Mouse (Mus musculus) hindbrain, postnatal 0 days (tissue): Measurements from ENCODE around the gene Sgo2b. TPM values are rescaled to one million over a fixed set of nuclear protein-coding genes. Genes with fewer than 3 reads are reported as not detected.
"Not testable (repeated sequence)": the region's sequence is repeated elsewhere in the genome, so short reads cannot be mapped to it uniquely, and the experiment has no call there.

Experiments
- ATAC-seq: fragments of 200-750 bp; cut with Nextera tagmentation; 2 replicates; pipeline ENCODE4 v1.8.0; 2017; ENCODE audit warnings: mild to moderate bottlenecking, moderate TSS enrichment, moderate library complexity
- DNase-seq: peaks from one replicate; pipeline ENCODE4 v3.0.0-alpha.2; 2015; ENCODE audit warnings: low spot score
- H3K27ac ChIP-seq: fragments of 300-500 bp; sonication (generic); 2 replicates; pipeline ENCODE4 v1.5.1; 2014; ENCODE audit warnings: mild to moderate bottlenecking
- H3K27me3 ChIP-seq: fragments of 300-500 bp; sonication (generic); 2 replicates; pipeline ENCODE4 v1.6.1; 2014; ENCODE audit warnings: low read length, mixed read lengths; ENCODE audit not compliant: insufficient read depth
- H3K36me3 ChIP-seq: fragments of 300-500 bp; sonication (generic); 2 replicates; pipeline ENCODE4 v1.6.1; 2014; ENCODE audit warnings: low read length, mixed read lengths; ENCODE audit not compliant: insufficient read depth
- H3K4me1 ChIP-seq: fragments of 300-500 bp; sonication (generic); 2 replicates; pipeline ENCODE4 v1.6.1; 2014; ENCODE audit warnings: antibody characterized with exemption, low read length, mixed read lengths; ENCODE audit not compliant: insufficient read depth
- H3K4me2 ChIP-seq: fragments of 300-500 bp; sonication (generic); 2 replicates; pipeline ENCODE4 v1.6.1; 2014; ENCODE audit warnings: low read depth, mild to moderate bottlenecking, low read length, moderate library complexity, mixed read lengths
- H3K4me3 ChIP-seq: fragments of 300-500 bp; sonication (generic); 2 replicates; pipeline ENCODE4 v1.5.1; 2014; ENCODE audit warnings: low read length
- H3K9ac ChIP-seq: fragments of 300-500 bp; sonication (generic); replicated peaks from 2 replicates; pipeline ENCODE4 v1.6.1; 2014; ENCODE audit warnings: mild to moderate bottlenecking, low read length, moderate library complexity, mixed read lengths
- H3K9me3 ChIP-seq: fragments of 300-500 bp; sonication (generic); 2 replicates; pipeline ENCODE4 v1.6.1; 2016; ENCODE audit warnings: low read length, mixed read lengths
- CTCF ChIP-seq: IDR thresholded peaks from 2 replicates; pipeline ENCODE4 v1.5.1; 2016; ENCODE audit warnings: antibody characterized with exemption, control low read depth, low read depth
- WGBS: fragments of 180-500 bp; shearing (Covaris S2); extraction: QIAGEN DNeasy Blood & Tissue Kit; methylation state at CpG from one replicate; pipeline ENCODE4 v1.1.7; 2014; 5-methylcytosine and 5-hydroxymethylcytosine counted together
- polyA plus RNA-seq: library from polyadenylated mRNA; unstranded; fragments of >200 nt; fragmentation: Nextera tagmentation; extraction: Ambion mirVana; gene quantifications from 2 replicates; pipeline ENCODE4 v1.2.1, GENCODE M21; 2015
- total RNA-seq: library from RNA; depleted of rRNA; stranded (reverse); fragments of >200 nt; gene quantifications from 2 replicates; pipeline ENCODE4 v1.2.3, GENCODE M21; 2014; rRNA removed

Sgo2b gene
- total RNA-seq (0.05 TPM in 1 of 2 replicates, not detected in the other), polyA plus RNA-seq (0.08 TPM in 2 replicates)

DNA sequence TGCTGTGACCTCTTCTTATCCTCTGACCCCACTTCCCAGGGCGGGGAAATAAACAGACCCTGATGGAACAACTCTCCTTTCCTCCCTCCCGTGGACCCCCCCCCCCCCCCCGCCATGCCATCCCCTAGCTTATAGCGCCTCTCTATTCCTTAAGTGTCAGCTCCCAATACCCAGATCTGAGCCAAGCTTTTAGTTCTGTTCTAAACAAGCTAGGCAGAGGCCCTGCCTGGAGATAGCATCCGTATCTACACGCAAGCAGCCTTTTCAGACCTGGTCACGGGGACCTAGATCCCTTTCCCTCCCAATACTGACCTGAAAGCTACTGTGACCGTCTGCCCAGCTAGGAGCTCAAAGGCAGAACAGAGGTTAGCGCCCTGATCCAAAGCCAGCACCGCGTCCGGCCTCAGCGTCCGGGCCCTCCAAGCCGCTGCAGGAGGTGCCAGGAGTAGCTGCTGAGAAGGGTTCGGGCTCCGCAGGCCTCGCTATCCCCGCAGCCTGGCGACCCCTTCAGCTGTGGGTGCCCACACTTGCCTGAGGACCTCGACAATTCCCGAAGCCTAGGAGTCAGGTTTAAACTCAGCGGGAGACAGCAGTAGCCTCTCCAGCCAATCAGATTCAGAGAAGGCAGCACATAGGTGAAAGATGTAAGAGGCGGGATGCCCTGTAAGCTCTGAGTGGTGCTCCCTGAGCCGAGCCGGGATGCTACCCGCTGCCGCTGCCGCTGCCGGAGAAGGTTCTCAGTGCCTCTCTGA is at the start of gene Sgo2b:
TSS of gene Sgo2b (minus strand) at position 623 of the 752 bp plus-strand sequence.
- H3K27me3 ChIP-seq, result no peaks in the 10 kb centered on the region
- no peaks in the 10 kb centered on the region for H3K4me1 ChIP-seq
- peak; percentile 69 for ATAC-seq
- no peaks in the 10 kb centered on the region for H3K9me3 ChIP-seq
- 5% methylated on average over 28 of the region's 30 CpGs for WGBS
- H3K4me3 ChIP-seq, result peak within 1 kb of the TSS; percentile 39
- DNase-seq, result peak; percentile 33
- H3K27ac ChIP-seq, result no peak within 1 kb of the TSS
- H3K9ac ChIP-seq, result peak within 1 kb of the TSS; percentile 31; the same call in 1 of the 2 replicates
- TF ChIP-seq CTCF, result no peak
- H3K4me2 ChIP-seq, result peak within 1 kb of the TSS; percentile 62
- no peaks in the 10 kb centered on the region for H3K36me3 ChIP-seq

DNA sequence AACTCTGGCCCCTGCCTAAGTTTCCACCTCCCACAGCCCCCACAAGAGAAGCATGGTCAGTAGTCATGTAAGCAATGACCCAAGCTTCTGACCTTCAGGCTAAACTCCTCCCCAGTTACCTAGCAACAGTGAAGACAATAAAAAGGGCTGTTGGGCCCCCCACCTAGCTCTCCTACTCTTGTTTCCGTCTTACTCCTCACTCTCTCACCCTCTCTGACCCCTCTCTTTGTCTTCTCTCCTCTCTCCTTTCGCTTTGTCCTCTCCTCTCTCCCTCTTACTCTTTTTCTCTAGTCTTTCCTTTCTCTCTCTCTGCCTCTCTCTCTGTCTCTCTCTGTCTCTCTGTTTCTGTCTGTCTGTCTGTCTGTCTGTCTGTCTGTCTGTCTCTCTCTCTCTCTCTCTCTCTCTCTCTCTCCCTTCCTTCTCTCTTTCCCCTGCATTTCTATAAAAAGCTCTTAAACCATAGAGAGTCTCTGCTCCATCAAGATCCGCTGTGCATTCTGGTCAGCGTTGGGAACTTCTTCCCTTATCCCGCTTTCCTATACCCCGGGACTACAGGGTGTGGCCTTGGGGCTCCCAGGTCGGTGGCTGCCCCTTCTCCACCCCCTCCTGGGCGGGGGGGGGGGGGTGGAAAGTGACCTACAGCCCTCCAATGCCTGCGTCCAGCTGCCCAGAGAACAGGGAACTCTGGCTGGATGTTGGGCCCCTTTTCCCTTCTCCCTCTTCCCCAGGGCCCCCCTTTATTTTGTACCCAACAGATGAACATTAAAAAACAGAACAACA is 18.8 kb upstream of the Sgo2b start:
- H3K4me2 ChIP-seq, H3K27me3 ChIP-seq, H3K9me3 ChIP-seq, ATAC-seq, H3K4me3 ChIP-seq, DNase-seq, H3K4me1 ChIP-seq, H3K36me3 ChIP-seq, H3K9ac ChIP-seq, H3K27ac ChIP-seq: not testable (repeated sequence)
- WGBS, result 25% methylated on average over 8 of the region's 9 CpGs

DNA sequence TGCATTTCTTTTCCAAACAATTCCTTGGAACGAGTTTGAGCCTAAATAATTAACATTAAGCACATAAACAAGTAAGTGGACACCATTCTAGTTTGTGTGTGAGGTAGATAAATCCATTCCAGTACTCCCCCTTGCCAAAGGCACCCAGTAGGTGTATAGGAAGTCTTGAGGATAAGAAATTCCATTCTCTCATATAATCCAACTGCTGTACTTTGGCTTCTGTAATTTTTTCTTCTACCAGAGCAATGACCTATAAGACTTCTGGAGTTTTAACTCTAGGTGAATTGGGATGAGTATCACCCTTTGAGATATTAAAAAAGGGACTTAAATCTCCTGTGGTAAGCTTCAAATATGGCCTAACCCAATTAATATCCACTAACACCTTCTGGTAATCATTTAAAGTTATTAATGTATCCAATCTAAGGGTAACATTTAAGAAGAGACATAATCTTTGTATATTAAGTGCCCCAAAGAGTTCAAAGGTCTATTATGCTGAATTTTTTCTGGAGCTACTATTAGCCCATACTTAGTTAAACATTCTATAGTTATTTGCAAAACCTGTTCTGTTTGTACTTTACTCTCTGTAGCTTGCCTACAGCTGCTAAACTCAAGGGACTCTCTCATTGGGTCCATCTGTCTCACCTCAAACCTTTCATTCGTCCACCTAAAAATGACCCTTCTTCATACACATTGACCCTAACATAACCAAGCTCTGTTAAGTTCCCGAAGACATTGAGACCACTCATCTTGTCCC is 9.2 kb upstream of the Sgo2b start:
- TF ChIP-seq CTCF, result no peak
- H3K9ac ChIP-seq, result no peak overlapping the region
- no peak overlapping the region for H3K4me3 ChIP-seq
- no peaks in the 10 kb centered on the region for H3K9me3 ChIP-seq
- WGBS, result 81% methylated on average over 3 of the region's 3 CpGs
- no peak for DNase-seq
- no peaks in the 10 kb centered on the region for H3K27me3 ChIP-seq
- ATAC-seq, result no peak
- H3K4me1 ChIP-seq, result no peaks in the 10 kb centered on the region
- H3K36me3 ChIP-seq, result no peaks in the 10 kb centered on the region
- H3K4me2 ChIP-seq, result no peak overlapping the region
- H3K27ac ChIP-seq, result no peak overlapping the region

DNA sequence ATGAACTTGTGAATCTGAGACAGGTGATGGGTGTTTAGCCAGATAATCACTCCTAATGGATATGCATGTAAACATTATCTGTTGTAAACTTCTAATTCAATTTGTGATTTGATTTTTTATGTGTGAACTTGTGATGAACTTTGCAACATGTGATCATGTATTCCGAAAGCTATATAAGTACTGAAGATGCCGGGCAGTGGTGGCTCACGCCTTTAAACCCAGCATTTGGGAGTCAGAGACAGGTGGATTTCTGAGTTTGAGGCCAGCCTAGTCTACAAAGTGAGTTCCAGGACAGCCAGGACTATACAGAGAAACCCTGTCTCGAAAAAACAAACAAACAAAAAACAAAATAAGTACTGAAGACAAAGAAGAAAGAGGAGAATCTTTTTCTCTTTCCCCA is 1.8 kb upstream of the Sgo2b start:
- 82% methylated on average over 4 of the region's 4 CpGs for WGBS
- H3K4me1 ChIP-seq, H3K27ac ChIP-seq, H3K36me3 ChIP-seq, H3K9ac ChIP-seq, H3K27me3 ChIP-seq, ATAC-seq, H3K4me3 ChIP-seq, H3K9me3 ChIP-seq, DNase-seq, H3K4me2 ChIP-seq: not testable (repeated sequence)

DNA sequence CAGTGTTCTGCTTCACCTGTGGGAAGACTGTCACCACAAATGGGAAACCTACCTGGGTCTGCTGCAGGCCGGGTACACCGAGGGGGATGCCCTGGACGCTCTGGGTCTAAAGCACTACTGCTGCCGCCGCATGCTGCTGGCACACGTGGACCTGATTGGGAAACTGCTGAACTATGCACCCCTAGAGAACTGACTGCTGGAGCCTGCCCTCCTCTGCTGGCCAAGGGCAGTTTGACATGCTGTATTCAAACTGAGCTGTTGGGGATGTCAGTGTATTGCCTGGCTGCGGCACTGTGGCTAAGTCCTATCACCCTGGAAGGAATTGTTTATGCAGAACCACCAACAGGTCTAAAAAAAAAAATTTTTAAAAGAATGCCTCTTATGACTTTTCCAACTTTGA is 18.9 kb downstream of the Sgo2b start:
- ATAC-seq, result no peak

DNA sequence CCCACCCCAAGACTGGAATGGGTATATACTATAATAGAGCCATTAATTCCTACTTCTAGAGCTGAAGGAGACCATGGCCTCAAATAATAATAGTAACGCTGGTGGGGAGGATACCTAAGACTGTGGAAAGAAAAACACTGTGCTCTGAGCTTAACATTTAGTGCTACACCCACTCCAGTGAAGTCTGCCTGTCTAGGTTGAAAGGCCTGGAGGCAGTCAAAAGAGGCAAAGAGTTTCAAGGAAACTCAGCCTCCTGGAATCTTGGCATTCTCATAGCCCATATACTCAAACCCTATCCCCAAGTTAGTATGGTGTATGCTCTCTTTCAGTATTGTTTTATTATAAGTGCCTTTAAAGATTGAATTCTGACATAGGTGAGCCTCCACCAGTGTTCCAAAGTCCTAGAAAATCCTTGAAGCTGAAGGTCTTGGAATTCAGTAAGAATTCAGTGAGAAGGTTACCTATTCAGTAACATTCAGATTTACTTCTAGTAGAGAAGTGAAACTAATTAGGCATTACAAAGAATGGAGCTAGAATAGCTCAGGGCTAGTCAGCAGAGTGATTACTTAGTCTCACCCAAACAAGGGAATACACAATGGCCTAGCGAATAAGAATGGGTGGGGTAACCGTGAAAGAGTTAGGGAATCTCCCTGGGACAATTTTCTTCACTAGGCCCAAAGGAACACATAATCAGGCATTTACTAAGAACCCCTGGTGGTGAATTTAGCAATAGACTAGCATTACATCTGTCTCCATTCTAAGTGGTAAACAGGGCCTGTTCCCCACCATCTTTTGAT is 22.5 kb downstream of the Sgo2b start:
- Histone ChIP-seq H3K4me2 (no peak overlapping the region), H3K9me3 (no peaks in the 10 kb centered on the region), H3K27me3 (no peaks in the 10 kb centered on the region), H3K27ac (no peak overlapping the region), H3K36me3 (no peaks in the 10 kb centered on the region), H3K4me3 (no peak overlapping the region), H3K4me1 (no peaks in the 10 kb centered on the region), H3K9ac (no peak overlapping the region)
- TF ChIP-seq CTCF, result no peak
- ATAC-seq (no peak), DNase-seq (no peak)
- WGBS, result 58% methylated on average over 3 of the region's 3 CpGs

More for the DNA sequence above, 18.9 kb downstream of the Sgo2b start:
- Histone ChIP-seq H3K27me3 (no peaks in the 10 kb centered on the region), H3K9me3 (no peaks in the 10 kb centered on the region), H3K36me3 (no peaks in the 10 kb centered on the region), H3K9ac (no peak overlapping the region), H3K4me3 (no peak overlapping the region), H3K4me2 (no peak overlapping the region), H3K27ac (no peak overlapping the region), H3K4me1 (no peaks in the 10 kb centered on the region)
- TF ChIP-seq CTCF, result no peak
- WGBS, result 78% methylated on average over 7 of the region's 7 CpGs
- DNase-seq, result no peak
